Mouse (Mus musculus): ENCODE data around the gene Spink8. TPM values are rescaled to one million over a fixed set of nuclear protein-coding genes. Genes with fewer than 3 reads are reported as not detected.

Gene Spink8
- polyA plus RNA-seq, 1 experiment from 2014 or later = not detected

GRCm38 (mm10) chr9:109874797-109875691 lies 63.0 kb downstream of the Spink8 start, which contains the start of gene Cdc25a:
TSS of gene Cdc25a (plus strand) at chr9:109875579.
- no peaks in the 10 kb centered on the region for H3K9me3 ChIP-seq
- peaks cover 14% of the 10 kb centered on the region for H3K36me3 ChIP-seq
- H3K4me3 ChIP-seq = peak within 1 kb of the TSS; percentile 88
- whole genome bisulfite sequencing = 7% methylated on average over 33 of the region's 33 CpGs
- H3K4me1 ChIP-seq = peaks cover 17% of the 10 kb centered on the region
- H3K9ac ChIP-seq (replicated peaks) = peak within 1 kb of the TSS; percentile 93
- H3K27ac ChIP-seq (replicated peaks) = peak within 1 kb of the TSS; percentile 85
- H3K27me3 ChIP-seq = no peaks in the 10 kb centered on the region
- peak within 1 kb of the TSS; percentile 61 for H3K4me2 ChIP-seq (replicated peaks)
- ATAC-seq (replicated peaks) = peak; percentile 92

- H3K4me1 ChIP-seq = peaks cover 17% of the 10 kb centered on the region
- H3K27me3 ChIP-seq = no peaks in the 10 kb centered on the region
- WGBS = under 1% methylated on average over 72 of the region's 76 CpGs
- H3K36me3 ChIP-seq = peaks cover 23% of the 10 kb centered on the region
- H3K4me2 ChIP-seq (replicated peaks) = peak overlapping the region; percentile 61
- peak overlapping the region; percentile 88 for H3K4me3 ChIP-seq
- peak overlapping the region; percentile 85 for H3K27ac ChIP-seq (replicated peaks)
- peak overlapping the region; percentile 93 for H3K9ac ChIP-seq (replicated peaks)
- ATAC-seq (replicated peaks) = peak; percentile 72
- H3K9me3 ChIP-seq = no peaks in the 10 kb centered on the region
Measured at GRCm38 (mm10) chr9:109875695-109876601, 63.9 kb downstream of the Spink8 start.

Other genes starting within 250 kb of the Spink8 start
- not detected in 2 replicates for gene Fbxw15, start 244.0 kb upstream of the Spink8 start, polyA plus RNA-seq (2015; fragmentation: Nextera tagmentation; extraction: Ambion mirVana)
- gene Fbxw24, start 186.2 kb upstream of the Spink8 start, polyA plus RNA-seq (2015; fragmentation: Nextera tagmentation; extraction: Ambion mirVana) = not detected in 2 replicates
- gene Fbxw25, start 147.6 kb upstream of the Spink8 start, polyA plus RNA-seq (2015; fragmentation: Nextera tagmentation; extraction: Ambion mirVana) = not detected in 2 replicates
- not detected in 2 replicates for gene Fbxw18, start 109.6 kb upstream of the Spink8 start, polyA plus RNA-seq (2015; fragmentation: Nextera tagmentation; extraction: Ambion mirVana)
- not detected in 2 replicates for gene Fbxw26, start 66.2 kb upstream of the Spink8 start, polyA plus RNA-seq (2015; fragmentation: Nextera tagmentation; extraction: Ambion mirVana)
- gene Fbxw27, start 21.6 kb upstream of the Spink8 start, polyA plus RNA-seq (2015; fragmentation: Nextera tagmentation; extraction: Ambion mirVana) = 0.14 TPM in 1 of 2 replicates, not detected in the other
- gene Nme6, start 20.5 kb downstream of the Spink8 start, polyA plus RNA-seq (2015; fragmentation: Nextera tagmentation; extraction: Ambion mirVana) = 55.7 and 60.6 TPM in 2 replicates
- 0.47 and 0.60 TPM in 2 replicates for gene Camp, start 37.3 kb downstream of the Spink8 start, polyA plus RNA-seq (2015; fragmentation: Nextera tagmentation; extraction: Ambion mirVana)
- 21.4 and 22.7 TPM in 2 replicates for gene Cdc25a, start 63.3 kb downstream of the Spink8 start, polyA plus RNA-seq (2015; fragmentation: Nextera tagmentation; extraction: Ambion mirVana)
- 117 and 119 TPM in 2 replicates for gene Map4, start 119.2 kb downstream of the Spink8 start, polyA plus RNA-seq (2015; fragmentation: Nextera tagmentation; extraction: Ambion mirVana)